Mouse (Mus musculus) common myeloid progenitor, adult 5-6 weeks (primary cell): ENCODE results near the gene Slc47a1. TPM values are rescaled to one million over a fixed set of nuclear protein-coding genes. Genes with fewer than 3 reads are reported as not detected.

ENCODE experiments used
- ATAC-seq: replicated peaks from 2 replicates; pipeline ENCODE4 v1.8.0; 2016; ENCODE audit warnings: low read depth, mild to moderate bottlenecking, moderate TSS enrichment, inconsistent platforms; ENCODE audit not compliant: poor library complexity, severe bottlenecking
- total RNA-seq: library from RNA; stranded (forward); fragments of 200-1000, 187-1606 nt; gene quantifications from 2 replicates; pipeline ENCODE4 v1.2.3, GENCODE M21; 2017

The Slc47a1 gene
- total RNA-seq, 1 experiment from 2014 or later: not detected

- 0 out of 2 replicates have a peak, but pooled peaks have one; percentile 22 for ATAC-seq
Observed at GRCm38 (mm10) chr11:61381272-61381671, 3.1 kb upstream of the Slc47a1 start.

- ATAC-seq: no peak
Observed at GRCm38 (mm10) chr11:61378651-61379050, 506 bp upstream of the Slc47a1 start.

GRCm38 (mm10) chr11:61368668-61369067 is 9.5 kb downstream of the Slc47a1 start:
- ATAC-seq: no peak

DNA sequence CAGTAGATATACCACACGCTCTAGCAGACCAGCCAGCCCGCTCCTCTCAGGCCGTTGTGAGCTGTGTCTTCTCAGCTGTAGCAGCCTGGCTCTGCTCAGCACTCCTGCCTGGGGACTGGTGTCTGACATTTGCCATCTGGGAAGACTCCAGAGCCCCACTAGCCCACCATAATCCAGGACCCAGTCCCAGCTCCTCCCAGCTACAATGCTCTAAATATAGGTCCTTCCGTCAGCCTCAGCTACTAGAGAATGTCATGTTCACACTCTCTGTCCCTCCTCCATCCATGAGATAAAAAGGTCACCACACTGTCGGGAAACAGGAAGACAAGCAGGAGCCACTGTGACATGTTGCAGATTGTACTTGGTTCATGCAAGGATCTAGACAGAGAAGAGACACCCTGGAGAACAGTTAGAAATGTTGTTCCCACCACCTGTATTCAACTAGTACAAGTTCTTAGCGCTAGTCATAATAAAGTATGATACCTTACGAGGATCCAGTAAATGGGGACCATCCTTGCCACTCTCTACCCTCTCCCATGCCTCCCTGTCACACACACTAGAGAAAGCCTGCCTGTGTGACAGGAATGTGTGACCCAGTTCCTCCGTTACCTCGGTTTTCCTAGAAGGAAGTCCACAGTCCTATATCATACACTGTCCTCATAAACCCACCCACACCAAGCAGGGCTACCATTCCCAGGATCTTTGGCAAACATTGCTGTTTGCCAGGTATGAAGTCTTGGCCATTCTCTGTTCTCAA is 11.4 kb downstream of the Slc47a1 start:
- ATAC-seq: no peak

DNA sequence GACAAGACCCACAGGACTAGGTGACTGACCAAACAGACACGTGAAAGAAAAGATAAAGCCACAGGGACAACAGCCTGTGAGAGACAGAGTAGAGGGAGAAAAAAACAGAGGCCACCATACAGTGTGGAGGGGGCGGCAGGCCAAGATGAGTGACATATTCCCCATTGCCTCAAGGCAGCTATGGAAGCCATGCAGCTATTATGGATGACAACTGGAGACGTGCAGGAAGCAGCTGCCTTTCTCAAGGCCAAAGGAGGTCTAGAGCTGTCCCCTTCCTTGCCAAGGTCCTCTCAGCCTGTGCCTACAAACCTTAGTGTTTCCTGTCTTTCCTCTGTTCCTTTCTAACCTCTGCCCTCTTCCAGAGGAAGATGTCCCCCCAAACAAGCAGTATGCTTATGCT is 12.2 kb downstream of the Slc47a1 start:
- ATAC-seq: no peak

GRCm38 (mm10) chr11:61364096-61364495 is 14.0 kb downstream of the Slc47a1 start:
- ATAC-seq: no peak

DNA sequence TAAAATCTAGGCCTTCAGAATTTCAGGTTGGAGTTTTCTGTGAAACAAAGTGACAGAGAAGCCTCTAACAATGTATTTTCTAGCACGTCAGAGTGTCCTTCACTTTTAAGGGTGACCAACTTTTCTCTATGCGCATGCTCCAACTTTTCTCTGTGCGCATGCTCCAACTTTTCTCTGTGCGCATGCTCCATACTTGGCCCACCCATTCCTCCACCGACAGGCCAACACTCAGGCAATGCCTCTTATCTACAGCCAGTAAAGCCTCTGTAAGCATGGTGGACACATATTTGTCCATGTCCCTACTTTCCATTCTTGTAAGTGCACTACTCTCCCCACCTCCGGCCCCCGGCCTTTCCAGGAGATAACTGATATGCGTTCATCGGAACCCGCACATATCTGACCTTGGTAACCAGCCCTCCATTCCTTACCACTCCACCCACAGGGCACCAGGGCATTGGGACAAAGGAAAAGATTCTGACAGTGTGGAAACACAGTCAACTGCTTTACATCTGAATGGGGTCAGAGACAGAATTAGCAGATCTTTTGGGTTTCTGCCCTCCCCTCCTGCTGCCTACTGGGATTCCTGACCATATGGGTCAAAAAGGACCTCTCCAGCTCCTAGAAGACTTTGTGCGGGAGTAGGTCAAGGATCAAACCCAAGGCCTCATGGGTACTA is 16.5 kb downstream of the Slc47a1 start:
- no peak for ATAC-seq

- ATAC-seq: no peak
Observed at GRCm38 (mm10) chr11:61356600-61356999, 21.5 kb downstream of the Slc47a1 start.

GRCm38 (mm10) chr11:61356111-61356510 is 22.0 kb downstream of the Slc47a1 start:
- ATAC-seq: no peak

DNA sequence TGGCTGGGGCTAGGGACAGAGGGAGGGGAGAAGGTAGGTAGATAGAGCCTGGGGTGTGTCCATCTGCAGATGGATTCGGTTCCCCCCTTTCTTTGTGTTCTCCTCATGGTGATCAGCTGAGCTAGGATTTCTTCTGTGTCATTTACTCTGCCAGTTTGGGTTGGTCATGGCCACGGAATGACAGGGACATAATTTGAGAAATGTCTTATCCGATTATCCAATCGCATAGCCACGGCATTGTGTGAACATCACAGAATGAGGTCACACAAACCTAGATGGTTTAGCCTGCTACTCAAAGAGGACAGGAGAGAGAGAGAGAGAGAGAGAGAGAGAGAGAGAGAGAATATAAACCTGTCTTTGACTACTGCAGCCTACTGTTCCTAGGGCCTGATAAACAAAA is 22.8 kb downstream of the Slc47a1 start:
- ATAC-seq: no peak

- ATAC-seq: no peak
Observed at GRCm38 (mm10) chr11:61354346-61354745, 23.8 kb downstream of the Slc47a1 start.

- ATAC-seq: no peak
Observed at GRCm38 (mm10) chr11:61353038-61353437, 25.1 kb downstream of the Slc47a1 start.

GRCm38 (mm10) chr11:61352138-61352651 is 25.9 kb downstream of the Slc47a1 start:
- no peak for ATAC-seq

GRCm38 (mm10) chr11:61349337-61349736 is 28.8 kb downstream of the Slc47a1 start:
- peak; percentile 81 for ATAC-seq

- ATAC-seq: no peak
Observed at GRCm38 (mm10) chr11:61346133-61346532, 32.0 kb downstream of the Slc47a1 start.

- 0 out of 2 replicates have a peak, but pooled peaks have one; percentile 45 for ATAC-seq
Observed at GRCm38 (mm10) chr11:61342505-61343420, 35.4 kb downstream of the Slc47a1 start, which contains the start of gene Slc47a2. Gene Slc47a2, minus strand, starts transcription at chr11:61342860.

DNA sequence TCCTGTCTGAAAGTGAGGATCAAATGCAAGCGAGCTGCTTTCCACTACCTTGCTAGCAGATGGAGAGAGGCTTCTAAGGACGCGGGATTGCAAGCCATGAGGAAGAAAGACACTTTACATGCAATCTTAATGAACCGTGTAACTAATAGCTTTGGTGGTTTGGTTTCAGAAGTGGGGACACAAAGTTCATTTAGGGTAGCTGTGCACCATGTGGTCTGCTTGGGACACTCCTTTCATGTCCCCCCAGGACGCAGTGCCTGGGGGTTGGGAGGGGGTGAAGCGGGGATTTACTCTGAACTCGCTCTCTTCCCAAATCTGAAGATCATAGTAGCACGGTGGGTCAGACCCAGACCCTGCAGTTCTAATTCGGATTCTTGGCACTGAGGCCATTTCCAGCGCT is 36.2 kb downstream of the Slc47a1 start:
- ATAC-seq: no peak

DNA sequence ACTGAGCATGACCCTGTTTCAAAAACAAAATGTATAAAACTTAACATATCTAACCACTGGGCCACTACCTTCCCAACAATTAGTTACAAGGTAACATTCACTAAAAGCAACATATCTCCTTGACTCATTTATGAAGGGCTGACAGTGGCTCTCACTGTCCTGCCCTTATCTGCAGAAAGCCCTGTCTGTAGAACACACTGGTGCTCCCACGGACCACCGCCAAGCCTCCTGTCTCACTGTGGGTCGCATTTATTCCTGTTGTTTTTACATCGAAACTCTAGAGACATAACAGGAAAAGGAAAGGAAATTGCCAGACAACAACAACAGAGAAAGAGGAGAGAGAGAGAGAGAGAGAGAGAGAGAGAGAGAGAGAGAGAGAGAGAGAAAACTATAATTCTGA is 36.9 kb downstream of the Slc47a1 start:
- ATAC-seq: no peak

- 0 out of 2 replicates have a peak, but pooled peaks have one; percentile 29 for ATAC-seq
Observed at GRCm38 (mm10) chr11:61340374-61340773, 37.8 kb downstream of the Slc47a1 start.

DNA sequence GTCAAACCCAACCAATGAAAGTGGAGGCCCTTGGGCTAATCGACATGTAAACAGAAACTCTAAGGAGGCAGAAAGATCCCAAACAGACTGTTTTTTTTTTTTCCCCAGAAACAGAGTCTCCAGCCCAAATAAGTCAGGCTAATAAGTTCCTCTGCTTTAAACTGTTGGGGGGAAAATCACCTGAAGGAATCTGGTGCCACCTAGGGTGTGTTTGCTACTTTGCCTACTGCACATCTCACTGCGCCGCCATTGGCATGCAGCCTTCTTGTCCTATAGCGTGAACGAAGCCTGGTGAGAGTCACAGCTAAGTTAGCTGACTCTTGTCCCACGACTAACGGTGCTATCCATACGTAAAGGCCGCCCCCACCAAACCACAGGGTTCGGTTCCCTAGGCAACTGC is 40.6 kb downstream of the Slc47a1 start:
- ATAC-seq: no peak
